Mouse (Mus musculus): Measurements from ENCODE around the gene Mtif3.
A peak's percentile ranks its signal among the peaks of the same experiment; 100 is the strongest.

GRCm38 (mm10) chr5:146914088-146914766, 49.4 kb downstream of the Mtif3 start:
- TF ChIP-seq HCFC1 (IDR thresholded peaks at IDR 0.05; ENCODE audit: borderline replicate concordance, insufficient read depth, low read length), result no peak
- no peak for TF ChIP-seq CHD2 (IDR thresholded peaks at IDR 0.05; ENCODE audit: low read depth, low read length)
- TF ChIP-seq ZNF384 (IDR thresholded peaks at IDR 0.05; ENCODE audit: low read depth, low read length), result no peak
- TF ChIP-seq MAFK (IDR thresholded peaks at IDR 0.05; ENCODE audit: insufficient read depth, low read depth, low read length), result no peak
- peak; percentile 52; the same call in 1 of the 2 replicates for TF ChIP-seq ZC3H11A (IDR thresholded peaks at IDR 0.05; ENCODE audit: borderline replicate concordance, low read depth, low read length)

Data from ES-E14 (cell line).